Mouse (Mus musculus) lung, postnatal 10 days (tissue): ENCODE data around the gene Lrpap1.

Source experiments
- DNase-seq: peaks from one replicate; pipeline ENCODE4 v3.0.0; 2021

Lrpap1 gene

DNA sequence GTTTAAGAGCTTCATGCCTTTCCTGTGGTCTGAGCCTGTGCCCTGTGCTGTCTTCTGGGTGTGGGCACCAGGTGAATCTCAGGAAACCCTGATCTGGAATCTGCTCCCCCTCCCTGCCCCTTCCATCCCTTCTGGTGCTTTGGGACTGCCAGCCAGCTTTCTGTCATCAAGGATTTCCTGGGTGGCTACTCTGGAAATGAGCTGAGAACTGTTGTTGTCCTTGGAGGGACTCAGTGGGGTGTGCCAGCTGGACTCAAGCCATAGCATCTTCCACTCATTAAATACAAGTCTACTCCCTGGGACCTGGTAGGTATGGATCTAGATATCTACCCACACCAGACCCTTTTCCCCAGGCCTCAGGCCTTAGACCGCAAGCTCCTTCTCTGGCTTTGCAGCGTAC lies 12.9 kb upstream of the Lrpap1 start:
- peak; percentile 40 for DNase-seq

DNA sequence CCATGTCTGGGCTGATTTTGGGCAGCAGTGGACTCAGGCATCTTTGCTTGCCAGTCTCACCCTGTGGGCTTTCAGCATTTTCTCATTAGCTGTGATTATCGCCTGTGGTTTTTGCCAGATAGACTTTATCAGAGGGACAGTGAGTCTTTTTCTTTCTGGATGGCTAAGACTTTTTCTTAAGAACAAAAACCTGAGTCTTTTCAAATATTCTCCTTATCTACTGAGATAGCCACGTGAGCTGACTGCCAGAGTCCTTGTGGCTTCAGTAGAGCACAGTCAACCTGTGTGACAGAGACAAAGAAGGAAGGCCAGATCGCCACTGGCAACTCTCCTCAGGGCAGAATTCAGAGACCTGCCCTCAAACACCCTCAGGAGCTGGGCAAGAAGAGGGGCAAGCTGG lies 12.1 kb upstream of the Lrpap1 start:
- DNase-seq = no peak

DNA sequence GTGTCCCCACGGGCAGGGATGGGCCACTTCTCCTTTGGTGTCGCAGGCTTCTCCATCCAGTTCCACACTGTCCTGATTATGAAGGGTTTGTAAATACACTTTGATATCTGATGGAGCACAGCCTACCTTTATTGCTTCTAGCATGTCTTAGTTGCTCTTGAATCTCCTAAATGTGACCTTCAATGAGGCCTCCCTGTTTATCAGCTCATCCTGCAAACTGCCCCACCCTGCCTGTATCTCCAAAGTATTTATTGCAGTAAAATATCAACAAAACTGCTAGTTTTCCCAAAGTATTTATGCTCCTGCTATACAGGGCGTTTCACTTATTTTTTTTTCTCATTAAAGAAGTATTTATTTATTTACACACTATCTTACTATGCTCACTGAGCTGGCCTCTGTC lies 10.4 kb upstream of the Lrpap1 start:
- DNase-seq = no peak

DNA sequence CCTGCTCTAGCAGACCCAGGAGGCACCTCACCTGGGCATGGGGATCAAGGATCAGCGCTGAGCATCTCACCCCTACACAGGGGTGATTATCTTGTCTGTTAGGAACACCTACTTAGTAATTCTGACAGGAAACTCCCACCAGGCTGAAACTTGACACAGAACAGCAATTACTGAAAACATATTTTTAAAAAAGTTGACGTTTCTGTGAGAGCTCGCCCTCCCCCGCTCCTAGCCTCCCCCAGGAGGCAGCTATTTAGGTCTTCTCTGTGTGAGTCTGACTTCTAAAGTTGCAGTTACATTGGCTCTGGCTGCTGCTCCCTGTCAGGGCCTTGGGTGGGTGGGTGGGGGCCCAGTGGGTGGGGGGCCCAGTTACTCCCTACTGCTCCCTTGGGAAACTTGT lies 6.9 kb upstream of the Lrpap1 start:
- DNase-seq = no peak

DNA sequence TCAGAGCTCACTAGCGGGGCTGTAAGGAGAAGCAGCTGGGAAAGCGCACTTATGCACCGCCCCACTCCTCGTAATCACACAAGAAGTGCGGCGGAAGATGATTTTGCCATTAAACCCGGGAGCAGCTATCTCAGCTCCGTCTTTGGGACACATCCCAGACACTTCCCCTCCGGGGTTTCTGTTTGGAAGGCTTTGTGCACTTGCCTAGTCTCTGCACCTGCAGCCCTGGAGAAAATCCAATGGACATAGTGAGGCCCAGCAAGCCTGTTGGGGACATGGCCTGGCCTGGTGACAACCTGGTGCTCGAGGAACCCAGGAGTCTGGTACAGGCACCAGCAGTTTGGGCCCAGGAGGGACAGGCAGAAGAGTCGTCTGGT lies 344 bp upstream of the Lrpap1 start:
- DNase-seq = no peak

DNA sequence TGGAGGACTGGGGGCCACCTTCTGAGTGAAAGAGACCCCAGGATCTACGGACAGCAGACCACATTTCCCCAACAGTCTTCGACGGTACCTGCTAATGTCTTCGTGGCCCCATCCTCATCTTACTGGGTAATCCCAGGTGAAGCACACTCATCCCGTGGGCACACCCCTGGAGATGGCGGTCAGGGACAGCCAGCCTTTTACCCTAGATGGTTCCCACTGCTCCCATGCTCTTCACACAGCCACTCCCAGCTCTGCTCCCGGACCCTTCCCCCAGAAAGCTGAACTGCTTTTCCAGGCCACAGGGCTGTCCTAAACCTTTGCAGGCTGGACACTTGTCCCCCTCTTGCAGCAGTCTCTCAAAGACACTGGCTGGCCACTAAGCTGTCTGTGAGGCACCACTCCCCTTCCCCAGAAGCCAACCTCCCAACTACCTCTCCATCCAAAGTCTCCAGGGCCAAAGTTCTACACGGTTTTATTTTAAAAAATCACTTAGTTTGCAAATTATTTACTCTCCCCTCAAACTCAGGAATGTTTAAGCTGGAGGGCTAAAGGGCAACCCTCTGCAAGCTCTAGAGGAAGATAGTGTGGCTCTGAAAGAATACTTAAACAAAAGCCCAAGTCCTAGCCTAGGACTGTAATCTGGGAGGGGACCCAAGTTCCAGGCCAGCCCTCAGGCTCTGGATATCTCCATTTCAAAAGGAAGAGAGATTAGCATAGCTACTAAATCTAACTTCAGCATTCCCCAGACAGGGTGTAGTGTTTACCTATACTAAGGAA lies 1.2 kb downstream of the Lrpap1 start:
- DNase-seq = no peak

DNA sequence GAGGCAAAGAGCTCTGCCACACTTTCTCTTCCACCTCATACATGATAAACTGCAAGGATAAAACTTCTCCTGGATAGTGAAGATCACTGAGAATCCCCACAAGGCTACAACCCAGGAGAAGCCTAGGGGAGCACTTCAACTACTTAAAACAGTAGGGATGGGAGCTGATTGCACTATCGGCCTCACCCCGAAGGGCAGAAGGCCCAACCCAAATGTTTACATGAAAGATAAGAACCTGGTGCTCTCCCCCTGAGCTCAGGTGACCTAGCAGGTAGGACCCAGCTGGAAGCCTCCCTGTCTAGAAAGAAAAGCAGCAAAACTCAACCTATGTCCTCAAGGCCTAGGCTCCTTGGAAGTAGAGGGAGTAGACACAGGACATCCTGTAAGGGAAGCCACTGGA lies 2.0 kb downstream of the Lrpap1 start:
- no peak for DNase-seq

DNA sequence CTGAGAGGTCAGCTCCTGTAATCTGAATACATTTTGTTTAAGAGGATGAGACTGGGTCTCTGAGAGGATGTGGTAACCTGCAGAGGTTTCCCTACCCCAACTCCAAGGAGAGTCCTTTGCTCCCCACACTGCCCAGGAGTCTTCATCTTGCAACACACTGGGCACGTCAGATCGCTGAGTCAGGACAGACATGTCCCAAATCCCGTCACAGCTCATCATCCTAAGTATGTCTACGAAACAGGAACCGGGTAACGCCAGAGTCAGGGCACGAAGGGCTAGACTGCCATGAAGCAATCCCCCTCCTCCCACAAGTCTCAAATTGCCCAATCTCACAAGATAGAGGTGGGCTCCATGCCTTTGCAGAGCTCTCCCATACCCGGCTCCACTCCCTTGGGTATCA lies 2.5 kb downstream of the Lrpap1 start:
- peak; percentile 21 for DNase-seq

DNA sequence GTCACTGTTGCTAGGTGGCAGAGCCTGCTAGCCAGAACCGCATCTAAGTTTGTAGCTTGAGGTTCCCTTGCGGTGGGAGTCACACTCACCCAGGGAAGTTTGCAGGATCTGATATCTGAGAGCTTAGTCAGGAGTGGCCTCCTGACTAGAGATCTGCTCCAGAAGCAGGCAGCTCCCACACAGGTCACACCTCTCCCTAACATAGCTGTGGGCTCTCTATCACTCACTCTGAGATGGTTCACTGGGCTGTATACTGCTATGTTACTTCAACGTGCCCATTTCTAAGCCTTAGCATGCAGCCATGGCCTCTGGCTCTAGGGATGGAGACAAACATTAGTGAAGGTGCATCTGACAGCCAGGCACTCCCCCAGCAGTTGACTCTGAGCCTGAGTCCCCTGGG lies 13.9 kb downstream of the Lrpap1 start:
- no peak for DNase-seq

DNA sequence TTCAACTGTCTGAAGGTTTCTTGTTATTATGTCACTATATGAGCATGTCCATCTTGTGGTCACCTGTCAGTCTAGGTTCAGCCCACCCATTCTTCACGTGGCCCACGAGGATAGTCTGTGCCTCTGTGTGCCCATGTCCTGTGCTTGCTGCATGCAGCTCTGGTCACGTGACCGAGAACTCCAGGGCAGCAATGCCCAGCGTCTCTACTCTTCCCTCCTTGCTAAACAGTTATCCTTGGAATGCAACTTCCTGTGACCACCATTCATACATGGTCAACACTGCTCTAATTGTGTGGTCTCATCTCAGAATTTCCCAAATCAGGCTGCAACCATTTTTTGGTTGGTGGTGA lies 16.0 kb downstream of the Lrpap1 start:
- DNase-seq = no peak

DNA sequence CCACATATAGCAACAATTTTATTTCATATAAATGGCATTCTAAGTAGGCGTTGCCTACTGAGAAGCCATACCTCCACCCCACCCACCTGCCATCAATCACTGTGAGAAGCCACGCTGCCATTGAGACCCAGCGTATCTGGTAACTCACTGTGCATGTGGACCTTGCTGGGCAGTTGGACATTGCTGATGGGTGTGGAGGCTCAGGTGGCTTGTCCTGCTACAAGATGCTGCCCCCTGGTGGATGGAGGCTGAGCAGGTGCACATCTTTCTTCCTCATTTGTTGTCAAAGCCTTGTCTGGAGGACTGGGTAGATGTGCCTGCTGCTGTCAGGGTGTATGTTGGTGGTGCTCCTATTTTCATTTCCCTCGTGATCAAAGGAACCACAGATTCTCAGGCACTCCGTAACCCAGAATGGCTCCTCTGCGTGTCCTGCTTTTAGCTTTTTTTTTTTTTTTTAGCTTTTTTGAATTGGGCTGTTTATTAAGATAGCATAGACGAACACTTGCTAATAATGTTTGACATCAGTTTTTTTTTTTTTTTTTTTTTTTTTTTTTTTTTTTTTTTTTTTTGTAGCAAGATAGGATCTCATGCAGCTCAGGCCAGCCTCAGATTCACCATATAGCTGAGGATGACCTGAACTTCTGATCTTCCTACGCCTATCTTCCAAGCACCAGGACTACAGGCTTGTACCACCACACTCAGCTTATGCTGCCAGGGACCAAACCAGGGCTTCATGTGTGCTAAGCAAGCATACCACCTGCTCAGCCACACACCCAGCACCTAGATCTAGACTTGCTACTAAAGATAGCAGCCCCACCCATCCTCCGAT lies 16.6 kb downstream of the Lrpap1 start:
- DNase-seq = peak; percentile 74

DNA sequence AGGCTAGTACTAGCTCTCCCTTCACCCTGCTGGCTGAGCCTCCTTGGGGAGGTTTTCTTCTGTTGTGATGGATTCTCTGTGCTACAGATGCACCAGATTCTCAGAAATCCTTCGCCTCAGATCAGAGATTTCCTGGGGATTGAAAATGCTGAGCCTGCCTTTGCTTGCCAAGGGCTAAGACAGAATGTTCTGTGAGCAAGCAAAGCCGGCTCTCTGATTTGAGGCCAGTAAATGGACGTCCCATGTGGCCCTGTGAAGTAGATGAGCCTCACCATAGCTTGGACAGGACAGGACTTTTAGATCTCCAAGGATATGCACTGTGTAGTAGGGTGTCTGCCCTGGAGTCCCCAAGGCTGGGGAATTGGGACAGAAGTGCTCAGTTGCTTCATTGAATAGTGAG lies 20.7 kb downstream of the Lrpap1 start:
- DNase-seq = no peak

DNA sequence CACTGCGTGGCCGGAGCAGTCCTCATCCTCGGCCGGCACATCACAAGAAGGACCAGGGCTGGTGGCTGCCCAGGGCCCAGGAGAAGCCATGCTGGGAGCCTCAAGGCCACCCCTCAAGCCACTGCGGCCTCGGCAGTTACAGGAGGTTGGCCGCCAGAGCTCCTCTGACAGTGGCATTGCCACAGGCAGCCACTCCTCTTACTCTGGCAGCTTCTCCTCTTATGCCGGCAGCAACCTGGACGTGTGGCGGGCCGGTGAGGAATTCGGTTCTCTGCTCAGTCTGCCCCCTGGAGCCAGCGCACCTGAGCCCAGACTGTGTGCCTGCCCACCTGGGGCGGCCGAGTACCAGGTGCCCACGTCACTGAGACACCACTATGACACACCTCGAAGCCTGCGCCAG lies 26.5 kb downstream of the Lrpap1 start:
- no peak for DNase-seq

DNA sequence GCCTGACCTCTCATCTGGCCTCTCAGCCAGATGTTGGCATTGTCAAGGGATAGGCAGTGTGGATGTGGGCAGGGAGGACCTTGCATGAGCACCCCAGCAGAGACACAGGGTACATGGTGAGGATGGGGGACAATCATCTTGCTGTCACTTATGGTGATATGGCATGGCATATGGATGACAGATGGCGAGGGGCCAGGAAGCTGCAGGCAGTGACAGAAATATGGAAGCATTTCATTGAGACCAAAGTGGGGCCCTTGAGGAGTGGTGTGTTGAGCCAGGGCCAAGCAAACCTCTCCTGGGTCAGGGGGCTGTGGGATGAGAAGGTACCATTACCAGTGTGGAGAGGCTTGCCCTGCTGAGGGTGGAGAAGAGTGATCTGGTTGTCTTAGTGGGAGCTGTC lies 29.2 kb downstream of the Lrpap1 start:
- DNase-seq = no peak

DNA sequence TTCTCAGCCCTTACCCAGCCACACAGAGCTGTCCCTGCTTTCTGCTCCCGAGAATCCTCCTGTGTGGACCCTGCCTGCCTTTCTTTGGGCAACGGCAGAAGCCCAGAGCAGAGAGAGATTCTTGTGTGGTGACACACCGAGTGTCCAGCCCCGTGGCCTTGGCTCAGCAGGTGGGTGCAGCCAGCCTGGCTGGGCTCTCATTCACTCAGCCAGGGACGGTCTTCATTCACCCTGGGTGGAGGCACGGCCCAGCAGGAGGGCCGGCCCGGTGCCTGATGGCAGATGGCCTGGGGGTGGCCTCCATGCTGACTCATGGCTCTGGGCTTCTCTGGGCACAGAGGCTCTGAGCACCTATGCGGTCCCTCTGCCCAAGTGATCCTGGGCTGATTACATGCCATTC lies 31.6 kb downstream of the Lrpap1 start:
- no peak for DNase-seq

DNA sequence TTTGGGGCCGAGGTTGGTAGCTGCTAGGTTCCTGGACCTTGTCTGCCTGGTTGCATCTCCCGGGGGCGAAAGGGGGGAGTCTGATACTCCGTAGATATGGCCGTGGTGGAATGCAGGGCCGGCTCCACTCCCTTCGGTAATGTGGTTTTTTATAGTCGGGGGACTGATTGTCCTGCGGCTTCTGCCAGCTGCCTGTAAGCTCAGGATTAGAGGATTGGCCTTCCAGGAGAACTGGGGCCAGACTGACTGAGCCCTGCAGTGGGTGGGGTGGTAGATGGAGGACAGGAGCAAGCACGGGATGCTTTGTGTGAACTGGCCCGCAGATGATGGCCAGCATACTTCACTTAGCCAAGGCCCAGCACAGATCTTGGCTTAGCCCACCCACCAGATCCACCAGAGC lies 32.3 kb downstream of the Lrpap1 start:
- DNase-seq = no peak

DNA sequence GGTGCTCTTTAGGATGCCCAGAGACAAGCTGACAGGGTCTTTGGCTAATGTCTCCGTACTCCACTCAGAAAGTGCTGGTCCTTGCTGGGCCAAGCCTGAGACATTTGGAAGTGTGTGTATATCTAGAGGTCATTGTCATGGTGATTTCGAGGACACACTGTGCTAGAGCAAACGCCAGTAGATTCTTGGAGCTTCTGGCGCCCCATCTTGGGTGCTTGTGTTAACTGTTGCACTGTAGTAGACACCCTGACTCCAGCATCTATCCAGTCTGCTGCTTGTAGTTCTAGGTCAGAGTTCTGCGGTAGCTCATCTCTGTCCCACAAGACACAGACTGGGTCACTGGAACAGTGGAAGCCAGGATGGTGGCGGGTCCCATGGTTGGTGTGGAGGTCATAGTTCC lies 33.7 kb downstream of the Lrpap1 start:
- DNase-seq = no peak

DNA sequence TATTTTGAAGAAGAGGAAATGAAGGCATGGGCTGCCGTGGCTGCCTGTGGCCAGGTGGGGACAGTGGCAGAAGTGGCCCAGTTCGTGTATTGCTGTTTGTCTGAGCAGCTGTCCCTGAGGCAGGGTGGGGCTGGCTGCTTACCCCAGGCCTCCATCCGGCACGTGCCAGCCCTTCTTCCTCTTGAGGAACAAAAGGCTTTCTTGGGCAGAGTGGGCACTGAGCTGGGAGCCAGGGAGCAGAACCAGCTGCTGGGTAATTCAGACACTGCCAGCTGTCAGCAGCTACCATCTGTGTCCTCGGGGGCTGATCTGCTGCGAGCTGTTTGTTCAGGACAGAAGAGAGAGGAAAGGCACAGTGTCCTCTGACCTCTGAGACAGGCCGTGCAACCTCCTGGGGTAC lies 34.6 kb downstream of the Lrpap1 start:
- peak; percentile 22 for DNase-seq

DNA sequence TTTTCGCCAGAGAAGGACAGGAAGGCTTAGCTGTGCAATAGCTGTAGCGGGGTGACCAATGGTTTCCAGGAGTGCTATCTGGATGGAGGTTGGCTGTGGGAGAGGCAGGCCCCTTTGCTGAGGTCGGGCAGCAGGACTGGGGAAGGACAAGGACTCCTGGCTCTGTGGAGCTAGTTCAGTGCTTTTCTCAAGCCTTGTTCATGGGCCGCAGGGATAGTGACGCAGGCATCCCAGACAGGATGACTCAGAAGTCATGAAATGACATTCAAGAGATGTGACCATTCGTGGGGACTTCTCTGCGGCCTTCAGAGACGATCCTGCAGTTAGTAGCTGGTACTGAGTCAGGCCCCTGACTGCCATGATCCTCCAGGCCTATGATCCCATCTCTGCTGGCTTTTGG lies 35.3 kb downstream of the Lrpap1 start:
- DNase-seq = no peak

DNA sequence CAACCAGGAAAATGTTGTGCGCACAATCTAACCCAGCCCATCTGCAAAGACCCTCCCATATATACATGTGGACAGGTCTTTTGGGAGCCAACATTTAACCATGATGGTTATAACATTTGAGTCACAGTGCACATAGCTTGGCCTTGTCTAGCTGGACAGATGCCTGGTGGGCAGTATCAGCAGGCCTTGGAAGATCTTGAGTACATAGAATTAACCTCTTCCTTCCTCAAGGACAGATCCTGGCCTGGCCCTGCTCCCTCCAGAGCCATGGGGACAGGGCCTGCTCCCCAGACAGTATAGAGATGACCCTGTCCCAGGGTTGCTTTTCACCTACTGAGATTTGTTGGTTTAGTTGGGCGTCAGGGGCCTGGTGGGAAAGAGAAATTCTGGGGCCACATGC lies 35.7 kb downstream of the Lrpap1 start:
- no peak for DNase-seq

DNA sequence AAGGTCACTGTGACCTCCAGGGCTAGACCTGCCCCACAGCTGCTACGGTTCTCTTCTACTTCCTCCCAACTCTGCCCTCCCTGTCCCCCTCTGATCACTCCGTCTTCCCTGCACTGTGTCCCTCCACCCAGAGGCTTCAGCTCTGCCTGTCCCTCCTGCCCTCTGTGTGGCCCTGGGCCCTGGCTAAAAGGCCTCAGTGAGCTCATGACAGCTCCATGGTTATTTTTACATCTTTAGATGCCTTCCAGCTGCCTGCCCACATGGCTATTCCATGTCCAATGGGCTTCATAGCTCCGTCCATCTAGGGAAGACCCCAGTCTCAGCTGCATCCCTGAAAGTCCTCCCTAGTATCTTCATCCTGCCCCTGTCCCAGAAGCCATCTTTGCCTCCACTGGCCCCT lies 45.5 kb downstream of the Lrpap1 start:
- DNase-seq = no peak

DNA sequence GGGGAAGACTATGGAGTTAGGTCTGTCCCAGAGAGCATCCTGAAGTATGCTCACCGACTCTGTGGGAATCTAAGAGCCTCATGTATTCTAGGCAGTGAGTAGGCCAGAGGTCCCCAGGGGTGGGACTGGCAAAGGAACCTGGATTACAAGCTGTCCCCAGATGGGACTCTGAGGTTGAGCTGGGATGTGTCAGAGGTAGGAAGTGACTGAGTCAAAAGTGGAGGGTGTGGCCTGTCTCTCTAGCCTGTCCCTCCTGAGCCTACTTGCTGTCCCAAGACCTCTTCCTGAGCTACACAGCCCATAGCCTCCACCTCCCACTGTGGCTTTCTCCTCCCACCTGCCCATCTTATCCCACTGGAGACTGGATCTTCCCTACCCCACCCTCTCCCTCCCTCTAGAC lies 47.4 kb downstream of the Lrpap1 start:
- no peak for DNase-seq

DNA sequence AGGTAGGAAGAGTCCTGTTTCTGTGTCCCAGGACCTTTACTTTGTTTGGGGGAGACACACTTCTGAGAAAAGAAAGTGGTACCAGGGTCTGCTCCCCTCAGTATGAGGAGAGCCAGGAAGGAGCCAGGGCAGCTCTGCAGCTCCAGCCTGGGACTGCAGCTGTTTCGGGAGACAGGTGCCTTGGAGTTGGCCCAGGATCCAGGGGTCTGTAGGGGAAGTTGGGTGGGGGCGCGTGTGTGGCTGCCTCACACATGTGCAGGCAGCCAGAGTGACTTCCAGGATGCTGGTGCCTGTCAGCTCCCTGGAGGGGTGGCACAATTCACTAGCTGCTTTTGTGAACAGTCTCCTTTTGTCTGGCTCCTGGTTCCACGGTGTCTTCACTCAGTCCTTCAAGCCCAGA lies 48.0 kb downstream of the Lrpap1 start:
- no peak for DNase-seq

DNA sequence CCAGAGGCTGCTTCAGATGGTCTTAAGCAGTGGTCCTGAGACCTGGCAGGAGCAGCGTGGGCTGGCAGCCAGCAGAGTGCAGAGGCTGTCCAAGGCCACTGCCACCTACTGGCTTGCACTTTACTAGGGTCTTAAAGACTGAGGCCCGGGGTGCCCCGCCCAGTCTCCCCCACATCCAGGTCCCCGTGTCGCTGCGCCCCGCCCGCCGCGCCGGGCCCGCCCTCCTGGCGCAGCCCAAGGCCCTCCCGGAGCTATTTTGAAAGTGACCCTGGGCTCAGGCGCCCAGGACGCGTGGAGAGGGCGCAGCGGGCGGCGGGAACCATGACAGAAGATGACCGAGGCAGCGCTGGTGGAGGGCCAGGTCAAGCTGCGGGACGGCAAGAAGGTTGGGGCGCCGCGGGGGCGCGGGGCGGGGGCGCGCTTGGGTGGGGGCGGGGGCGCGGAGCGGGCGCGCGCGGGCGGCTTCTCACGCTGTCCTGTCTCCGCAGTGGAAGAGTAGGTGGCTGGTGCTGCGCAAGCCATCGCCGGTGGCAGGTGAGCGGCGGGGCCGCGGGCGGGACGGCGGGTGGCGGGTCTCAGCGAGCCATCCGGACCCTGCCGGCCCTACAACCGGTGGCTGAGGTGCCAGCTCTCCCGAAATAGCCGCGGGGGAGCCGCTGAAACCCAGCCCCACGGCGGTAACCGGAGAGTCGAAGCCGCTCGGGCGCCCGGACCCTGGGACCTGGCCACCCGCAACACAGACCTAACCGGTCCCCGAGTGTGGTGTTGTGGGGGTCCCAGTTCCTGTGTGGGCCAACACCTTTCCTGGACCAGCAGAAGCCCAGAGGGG lies 48.7 kb downstream of the Lrpap1 start, which contains the start of gene Dok7:
Gene Dok7, plus strand, starts transcription at position 163 of the 829 bp plus-strand sequence.
- DNase-seq = peak; percentile 69
